Mouse (Mus musculus): Measurements from ENCODE around the gene Gabrr2.

Gene Gabrr2

GRCm38 (mm10) chr4:33062981-33063380 lies at the start of gene Gabrr2:
Gene Gabrr2, plus strand, starts transcription at chr4:33062999.
- no peak for DNase-seq (ENCODE audit: low spot score in 2 of 2)

GRCm38 (mm10) chr4:33018361-33018999 lies 44.3 kb upstream of the Gabrr2 start:
- DNase-seq (ENCODE audit: low spot score in 2 of 2), result peak; percentile 63 to 82

GRCm38 (mm10) chr4:33024420-33024819 lies 38.4 kb upstream of the Gabrr2 start:
- DNase-seq (ENCODE audit: low spot score in 2 of 2), result no peak

DNA sequence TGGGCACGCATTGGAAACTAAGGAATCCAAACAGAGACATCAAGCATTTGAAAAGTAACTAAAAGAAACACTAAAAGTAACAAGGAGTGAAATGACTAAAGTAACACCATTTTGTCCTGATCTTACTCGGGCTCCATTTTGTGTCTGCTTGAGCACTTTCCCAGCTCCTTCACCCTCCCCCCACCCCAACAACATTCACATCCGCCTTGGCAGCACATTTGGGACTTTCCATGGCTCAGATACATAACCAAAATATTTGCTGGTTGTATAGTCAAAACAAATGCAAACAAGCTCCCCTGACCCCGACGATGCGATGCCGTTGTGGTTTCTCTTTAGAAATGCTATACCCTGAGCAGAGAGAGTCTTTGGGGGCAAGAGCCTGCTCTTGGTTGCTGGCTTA lies 33.7 kb upstream of the Gabrr2 start:
- DNase-seq (ENCODE audit: low spot score in 2 of 2), result no peak

DNA sequence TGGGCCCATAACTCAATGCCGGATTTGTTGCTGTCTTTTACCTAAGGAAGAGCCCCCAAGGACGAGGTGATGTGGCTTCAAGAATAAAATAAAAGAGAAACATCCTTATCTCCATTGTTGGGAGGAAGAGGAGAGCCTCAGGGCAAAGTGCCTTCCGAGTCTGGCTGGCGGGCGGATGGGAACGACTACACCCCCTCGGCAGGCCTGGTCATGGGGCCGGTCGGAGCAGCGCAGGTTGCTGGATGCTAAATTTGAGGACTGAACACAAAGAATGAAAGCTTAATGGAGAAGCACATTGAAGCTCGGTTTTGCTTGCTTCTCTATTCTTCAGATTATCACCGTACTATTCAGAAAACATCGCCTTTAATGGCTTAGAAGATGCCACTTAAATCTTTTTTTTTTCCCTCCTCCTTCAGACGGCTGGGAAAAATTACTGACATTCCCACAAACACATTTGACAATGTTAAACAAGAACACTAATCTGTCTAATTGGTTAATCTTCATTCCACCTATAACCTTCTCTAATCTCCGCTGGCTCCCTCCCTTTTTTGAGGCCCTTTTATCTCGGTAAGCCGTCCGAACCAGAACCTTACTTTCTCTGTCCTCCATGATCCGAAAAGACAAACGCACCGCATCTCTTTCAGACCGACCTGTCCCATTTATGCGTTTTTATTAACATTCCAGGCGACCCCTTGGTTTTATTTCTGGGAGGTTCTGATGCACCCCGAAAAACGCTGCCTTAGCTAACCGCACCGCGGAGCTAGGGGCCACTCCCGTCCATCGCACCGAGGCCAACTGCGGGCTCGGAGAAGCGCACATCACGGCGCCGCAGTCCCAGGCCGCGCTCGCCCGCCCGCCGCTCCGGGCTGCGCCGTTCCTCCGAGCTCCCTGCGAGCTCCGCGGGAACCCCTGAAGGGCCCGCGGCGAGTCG lies 32.3 kb upstream of the Gabrr2 start:
- no peak for DNase-seq (ENCODE audit: low spot score in 2 of 2)

DNA sequence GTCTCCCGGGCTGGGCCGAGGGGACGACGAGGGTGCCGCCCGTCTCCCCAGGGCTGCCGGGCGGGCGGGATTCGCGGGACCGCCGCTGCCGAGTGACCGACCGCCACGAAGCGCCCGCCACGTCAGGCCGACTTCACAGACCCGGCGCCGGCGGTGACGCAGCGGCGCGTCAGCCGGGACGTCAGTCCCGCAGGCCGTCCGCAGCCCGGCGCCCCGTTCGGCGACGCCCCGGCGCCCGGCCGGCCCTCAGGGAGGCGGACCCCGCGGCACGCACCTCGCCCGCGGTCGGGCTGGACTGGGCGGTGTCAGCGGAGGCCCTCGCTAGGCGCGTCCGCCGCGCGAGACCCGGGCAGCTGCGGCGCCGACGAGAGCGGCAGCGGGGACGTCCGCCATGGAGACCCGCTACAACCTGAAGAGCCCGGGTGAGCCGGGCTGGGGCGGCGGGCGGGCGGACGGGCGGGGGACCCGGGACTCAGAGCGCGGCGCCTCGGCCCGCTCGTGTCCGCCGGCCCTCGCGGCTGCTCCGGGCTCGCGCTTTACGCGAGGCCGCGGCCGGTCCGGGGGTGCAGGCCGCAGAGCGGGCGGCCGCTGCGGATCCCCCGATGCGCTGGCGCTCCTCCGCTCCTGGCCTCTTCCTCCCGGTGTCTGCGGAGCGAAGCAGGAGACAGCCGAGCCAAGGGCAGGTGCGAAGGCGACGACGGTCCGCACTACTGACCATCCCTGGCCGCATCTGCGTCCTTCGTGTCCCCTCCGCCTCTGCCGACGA lies 31.4 kb upstream of the Gabrr2 start, which contains the start of gene Ube2j1:
Gene Ube2j1, plus strand, starts transcription at position 222 of the 766 bp plus-strand sequence.
- peak; percentile 82 to 89 for DNase-seq (ENCODE audit: low spot score in 2 of 2)

DNA sequence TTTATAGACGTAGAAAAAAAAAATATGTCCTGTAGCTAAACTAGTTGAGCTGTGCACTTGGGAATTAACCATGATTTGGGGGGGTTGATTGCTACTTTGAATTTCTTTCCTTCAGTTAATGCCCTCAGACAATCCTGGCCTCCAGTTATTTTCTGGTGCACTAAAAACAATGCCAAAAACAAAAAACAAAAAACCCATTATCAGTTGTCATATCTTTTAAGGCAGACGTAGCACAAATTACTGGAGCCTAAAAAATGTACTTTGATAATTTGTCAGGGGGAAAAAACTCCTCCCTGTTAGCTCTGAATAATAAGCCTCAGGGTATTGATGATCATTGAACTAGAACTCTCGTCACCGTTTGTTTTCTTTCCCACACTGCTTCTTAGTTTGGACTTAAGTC lies 30.8 kb upstream of the Gabrr2 start:
- DNase-seq (ENCODE audit: low spot score in 2 of 2), result no peak

DNA sequence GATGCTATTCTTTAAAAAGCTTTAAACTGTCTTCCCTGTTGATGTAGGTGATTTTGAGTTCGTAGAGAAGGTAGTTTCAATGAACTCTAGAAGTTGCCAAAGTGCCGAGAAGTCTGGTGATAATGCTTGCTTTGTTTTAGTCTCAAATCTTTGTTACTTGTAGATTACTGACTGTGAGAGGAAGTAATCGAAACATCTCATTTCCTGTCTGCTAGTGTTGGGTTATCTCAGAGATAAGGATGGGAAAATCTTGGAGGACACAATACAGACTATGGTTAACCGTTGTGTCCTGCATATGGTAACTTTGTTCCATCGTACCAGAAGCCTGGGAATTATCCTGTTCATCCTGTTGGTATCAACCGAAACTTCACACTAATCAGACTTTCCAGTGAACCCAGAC lies 29.3 kb upstream of the Gabrr2 start:
- no peak for DNase-seq (ENCODE audit: low spot score in 2 of 2)

- no peak for DNase-seq (ENCODE audit: low spot score in 2 of 2)
These were observed 23.0 kb upstream of the Gabrr2 start for GRCm38 (mm10) chr4:33039826-33040225.

GRCm38 (mm10) chr4:33049601-33050000 lies 13.2 kb upstream of the Gabrr2 start:
- DNase-seq (ENCODE audit: low spot score in 2 of 2), result no peak

GRCm38 (mm10) chr4:33052055-33052454 lies 10.7 kb upstream of the Gabrr2 start:
- DNase-seq (ENCODE audit: low spot score in 2 of 2), result no peak

GRCm38 (mm10) chr4:33052650-33053049 lies 10.1 kb upstream of the Gabrr2 start:
- no peak for DNase-seq (ENCODE audit: low spot score in 2 of 2)

DNA sequence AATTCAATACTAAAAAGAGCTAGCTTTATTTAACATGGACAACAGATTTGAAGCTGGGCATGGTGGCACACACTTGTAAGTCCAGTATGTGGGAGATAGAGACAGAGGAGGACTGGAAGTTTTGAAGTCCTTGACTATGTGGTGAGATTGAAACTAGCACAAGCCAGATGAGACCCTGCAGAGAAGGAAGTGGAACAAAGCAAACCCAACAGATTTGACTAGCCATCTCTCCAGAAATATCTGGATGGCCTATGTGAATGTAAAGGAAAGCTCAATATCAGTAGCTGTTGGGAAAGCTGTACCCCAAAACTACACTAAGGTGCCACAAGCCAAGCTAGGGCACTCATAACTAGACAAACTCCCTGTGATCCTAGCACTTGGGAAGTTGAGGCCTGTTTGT lies 8.4 kb upstream of the Gabrr2 start:
- no peak for DNase-seq (ENCODE audit: low spot score in 2 of 2)

- DNase-seq (ENCODE audit: low spot score in 2 of 2), result no peak
These were observed 6.5 kb upstream of the Gabrr2 start for GRCm38 (mm10) chr4:33056317-33056716.

DNA sequence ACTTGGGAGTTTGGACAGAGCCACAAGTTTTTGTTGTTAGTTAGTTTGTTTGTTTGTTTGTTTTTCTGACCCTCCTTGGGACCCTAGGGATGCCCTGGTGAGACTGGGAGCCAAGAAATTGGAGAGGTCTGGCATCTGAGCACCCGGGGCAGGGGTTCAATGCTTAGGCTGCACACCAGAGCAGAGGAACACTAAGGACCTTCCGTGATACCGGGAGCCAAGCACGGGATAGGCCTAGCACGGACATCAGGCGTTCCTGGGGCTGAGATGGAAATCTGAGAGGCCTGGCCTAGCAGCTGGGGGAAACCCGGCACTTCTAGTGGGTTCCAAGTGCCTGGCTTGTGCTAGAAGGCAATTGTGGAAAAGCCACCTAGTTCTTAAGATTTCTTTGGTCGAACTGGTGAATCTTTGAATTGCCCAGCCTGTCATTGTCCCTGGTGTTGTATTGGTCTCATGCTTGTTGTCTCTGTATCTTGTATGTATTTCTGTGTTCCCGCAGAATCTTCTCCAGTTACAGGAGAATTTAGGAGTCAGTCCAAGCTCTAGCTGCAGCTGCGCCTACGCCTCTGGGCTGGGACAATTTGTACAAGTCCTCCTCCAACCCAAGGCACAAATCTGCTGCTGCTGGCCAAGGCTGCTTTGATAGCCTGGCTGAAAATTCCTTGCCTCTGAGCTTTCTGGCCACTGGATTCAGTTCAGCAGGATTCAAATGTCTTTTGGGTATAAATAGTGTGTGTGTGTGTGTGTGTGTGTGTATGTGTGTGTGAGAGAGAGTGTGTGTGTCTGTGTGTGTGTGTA lies 4.7 kb upstream of the Gabrr2 start:
- no peak for DNase-seq (ENCODE audit: low spot score in 2 of 2)

GRCm38 (mm10) chr4:33061158-33061557 lies 1.6 kb upstream of the Gabrr2 start:
- no peak for DNase-seq (ENCODE audit: low spot score in 2 of 2)

DNA sequence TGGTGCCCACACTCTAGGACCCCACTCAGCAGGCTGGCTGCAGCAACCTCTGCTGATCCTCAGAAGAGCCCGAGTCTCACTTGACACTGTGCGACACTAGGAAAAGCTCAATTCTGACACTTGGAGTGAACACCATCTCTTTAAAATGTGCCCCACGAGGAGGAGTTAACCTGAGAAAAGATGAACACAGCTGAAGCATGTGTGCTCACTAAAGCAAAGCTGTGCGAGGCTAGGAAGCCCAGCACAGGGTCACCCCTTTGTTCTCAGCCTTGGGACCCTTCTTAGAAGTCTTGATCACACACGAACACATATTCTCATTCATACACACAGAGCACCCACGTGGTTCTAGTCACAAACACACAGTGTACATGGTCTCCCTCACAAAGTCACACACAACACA lies 2.2 kb downstream of the Gabrr2 start:
- DNase-seq (ENCODE audit: low spot score in 2 of 2), result no peak

DNA sequence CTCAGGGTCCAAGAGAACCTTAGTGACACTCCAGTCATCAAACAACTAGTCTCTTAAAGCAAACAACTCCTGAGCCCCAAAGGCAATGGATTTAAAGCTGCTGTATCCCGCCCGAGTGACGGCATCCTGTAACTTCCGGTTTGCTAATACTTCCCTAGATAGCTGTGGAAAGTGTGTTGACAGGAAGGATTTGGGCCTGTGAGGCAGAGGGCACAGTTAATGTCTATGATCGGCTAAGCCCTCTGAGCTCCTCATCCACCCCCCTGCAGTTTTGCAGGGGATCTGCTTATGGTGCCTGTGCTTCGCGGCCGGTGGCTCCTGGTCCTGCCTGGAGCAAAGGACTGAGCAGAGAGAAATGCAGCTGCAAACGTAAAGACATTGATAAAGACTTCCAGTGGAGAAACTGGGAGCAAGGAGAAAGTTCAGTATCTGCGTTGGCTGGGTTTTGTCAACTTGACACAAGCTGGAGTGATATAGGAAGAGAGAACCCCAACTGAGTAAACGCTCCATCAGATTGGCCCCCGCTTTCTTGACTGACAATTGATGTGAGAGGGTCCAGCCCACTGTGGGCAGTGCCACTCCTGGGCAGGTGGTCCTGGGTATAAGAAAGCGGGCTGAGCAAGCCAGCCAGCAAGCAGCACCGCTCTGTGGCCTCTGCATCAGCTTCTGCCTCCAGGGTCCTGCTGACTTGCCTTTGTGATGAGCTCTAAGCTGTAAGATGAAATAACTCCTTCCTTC lies 3.6 kb downstream of the Gabrr2 start:
- no peak for DNase-seq (ENCODE audit: low spot score in 2 of 2)

- no peak for DNase-seq (ENCODE audit: low spot score in 2 of 2)
These were observed 4.5 kb downstream of the Gabrr2 start for GRCm38 (mm10) chr4:33067331-33067730.

- no peak for DNase-seq (ENCODE audit: low spot score in 2 of 2)
These were observed 5.0 kb downstream of the Gabrr2 start for GRCm38 (mm10) chr4:33067826-33068225.

GRCm38 (mm10) chr4:33068894-33069293 lies 6.1 kb downstream of the Gabrr2 start:
- DNase-seq (ENCODE audit: low spot score in 2 of 2), result peak in 1 of 2 experiments; percentile 23

Data from frontal cortex, postnatal 10 days (tissue).